Mouse (Mus musculus) C2C12 (cell line): ENCODE measurements around the gene Gm5134. TPM values are rescaled to one million over a fixed set of nuclear protein-coding genes. Genes with fewer than 3 reads are reported as not detected.

Experiments used
- H3K27me3 ChIP-seq: one replicate; pipeline ENCODE4 v1.6.1; 2011; ENCODE audit not compliant: control insufficient read depth, insufficient read depth, insufficient read length
- H3K36me3 ChIP-seq: one replicate; pipeline ENCODE4 v1.6.1; 2011; ENCODE audit not compliant: control insufficient read depth, insufficient read depth
- H3K4me3 ChIP-seq: one replicate; pipeline ENCODE4 v1.5.1; 2011; ENCODE audit warnings: mild to moderate bottlenecking, control low read depth; ENCODE audit not compliant: poor library complexity, insufficient read depth, severe bottlenecking
- H3K79me2 ChIP-seq: one replicate; pipeline ENCODE4 v1.6.1; 2011; ENCODE audit not compliant: control insufficient read depth, insufficient read depth
- H3K79me3 ChIP-seq: one replicate; pipeline ENCODE4 v1.6.1; 2011; ENCODE audit warnings: low read depth, control low read depth
- H3ac ChIP-seq: one replicate; pipeline ENCODE3; 2011; ENCODE audit warnings: low read depth; ENCODE audit not compliant: control insufficient read depth, insufficient read length
- CEBPB ChIP-seq: IDR thresholded peaks from one replicate; pipeline ENCODE4 v1.6.1; 2011; ENCODE audit warnings: low read depth, mild to moderate bottlenecking, control low read depth, moderate library complexity
- CTCF ChIP-seq: IDR thresholded peaks from one replicate; pipeline ENCODE4 v1.5.1; 2011; ENCODE audit not compliant: control insufficient read depth, insufficient read depth, insufficient read length
- FOSL1 ChIP-seq: IDR thresholded peaks from one replicate; pipeline ENCODE4 v1.8.0; 2011; ENCODE audit warnings: mild to moderate bottlenecking, low read length; ENCODE audit not compliant: poor library complexity, insufficient read depth, severe bottlenecking
- MAX ChIP-seq: IDR thresholded peaks from one replicate; pipeline ENCODE4 v1.6.1; 2011; ENCODE audit warnings: mild to moderate bottlenecking, control low read depth
- MYOD1 ChIP-seq: IDR thresholded peaks from one replicate; pipeline ENCODE4 v1.6.1; 2011; ENCODE audit warnings: low read depth; ENCODE audit not compliant: control insufficient read depth, insufficient read length
- MYOG ChIP-seq: IDR thresholded peaks from one replicate; pipeline ENCODE4 v1.6.1; 2011; ENCODE audit not compliant: control insufficient read depth, insufficient read length; ENCODE audit errors: extremely low read depth
- USF1 ChIP-seq: IDR thresholded peaks from one replicate; pipeline ENCODE4 v1.6.1; 2011; ENCODE audit warnings: low read depth, mild to moderate bottlenecking, control low read depth, moderate library complexity
- polyA plus RNA-seq: library from polyadenylated mRNA; unstranded; fragments of >200 nt; fragmentation: generic; extraction: Trizol; gene quantifications from one replicate; pipeline ENCODE4 v1.2.1, GENCODE M21; 2012; ENCODE audit warnings: missing spikeins

Gm5134 gene
- polyA plus RNA-seq, 1 experiment = not detected

- no peak for TF ChIP-seq CEBPB
- no peak for TF ChIP-seq MYOD1
- TF ChIP-seq MYOG = no peak
- no peak for TF ChIP-seq USF1
- no peak for TF ChIP-seq FOSL1
- TF ChIP-seq CTCF = no peak
- TF ChIP-seq MAX = no peak
- Histone ChIP-seq H3K4me3 (no peak overlapping the region), H3K36me3 (no peaks in the 10 kb centered on the region), H3K27me3 (peaks cover 29% of the 10 kb centered on the region), H3K79me3 (no peaks in the 10 kb centered on the region), H3K79me2 (no peaks in the 10 kb centered on the region), H3ac (no peak overlapping the region)
These were observed 41.1 kb downstream of the Gm5134 start for GRCm38 (mm10) chr10:75995463-75995862.

GRCm38 (mm10) chr10:75996315-75996714 is 42.0 kb downstream of the Gm5134 start:
- TF ChIP-seq CTCF = no peak
- no peak for TF ChIP-seq FOSL1
- TF ChIP-seq MYOD1 = no peak
- H3K79me3 ChIP-seq = no peaks in the 10 kb centered on the region
- no peaks in the 10 kb centered on the region for H3K36me3 ChIP-seq
- peaks cover 33% of the 10 kb centered on the region for H3K27me3 ChIP-seq
- H3K79me2 ChIP-seq = no peaks in the 10 kb centered on the region
- no peak overlapping the region for H3ac ChIP-seq
- no peak overlapping the region for H3K4me3 ChIP-seq

- H3ac ChIP-seq = no peak overlapping the region
- H3K79me3 ChIP-seq = no peaks in the 10 kb centered on the region
- TF ChIP-seq CEBPB (no peak), USF1 (no peak), CTCF (no peak), MYOG (no peak), FOSL1 (no peak), MYOD1 (no peak), MAX (no peak)
- H3K4me3 ChIP-seq = no peak overlapping the region
- no peaks in the 10 kb centered on the region for H3K79me2 ChIP-seq
- no peaks in the 10 kb centered on the region for H3K36me3 ChIP-seq
- peaks cover 14% of the 10 kb centered on the region for H3K27me3 ChIP-seq
These were observed 46.8 kb downstream of the Gm5134 start for GRCm38 (mm10) chr10:76001160-76001559.

GRCm38 (mm10) chr10:76002101-76002521 is 47.8 kb downstream of the Gm5134 start:
- no peaks in the 10 kb centered on the region for H3K79me3 ChIP-seq
- no peaks in the 10 kb centered on the region for H3K36me3 ChIP-seq
- no peak overlapping the region for H3ac ChIP-seq
- H3K27me3 ChIP-seq = peaks cover 10% of the 10 kb centered on the region
- no peaks in the 10 kb centered on the region for H3K79me2 ChIP-seq
- H3K4me3 ChIP-seq = no peak overlapping the region
- TF ChIP-seq MYOG = no peak
- no peak for TF ChIP-seq FOSL1
- TF ChIP-seq CEBPB = no peak
- TF ChIP-seq MYOD1 = no peak
- TF ChIP-seq CTCF = no peak
- no peak for TF ChIP-seq MAX
- TF ChIP-seq USF1 = no peak

- no peak for TF ChIP-seq FOSL1
- no peak for TF ChIP-seq CTCF
- TF ChIP-seq MAX = no peak
- TF ChIP-seq MYOG = no peak
- no peak for TF ChIP-seq CEBPB
- no peak for TF ChIP-seq MYOD1
- TF ChIP-seq USF1 = no peak
- H3K36me3 ChIP-seq = no peaks in the 10 kb centered on the region
These were observed 48.3 kb downstream of the Gm5134 start for GRCm38 (mm10) chr10:76002615-76003014.

GRCm38 (mm10) chr10:76003221-76003620 is 48.9 kb downstream of the Gm5134 start:
- no peak overlapping the region for H3K4me3 ChIP-seq
- no peaks in the 10 kb centered on the region for H3K36me3 ChIP-seq
- H3K79me2 ChIP-seq = no peaks in the 10 kb centered on the region
- TF ChIP-seq CTCF (no peak), MYOD1 (no peak), FOSL1 (no peak), CEBPB (no peak), USF1 (no peak), MYOG (no peak), MAX (no peak)
- no peaks in the 10 kb centered on the region for H3K79me3 ChIP-seq
- peaks cover 10% of the 10 kb centered on the region for H3K27me3 ChIP-seq
- H3ac ChIP-seq = no peak overlapping the region

More at GRCm38 (mm10) chr10:76002615-76003014, 48.3 kb downstream of the Gm5134 start:
- H3K4me3 ChIP-seq = no peak overlapping the region
- no peaks in the 10 kb centered on the region for H3K79me2 ChIP-seq
- H3K27me3 ChIP-seq = peaks cover 10% of the 10 kb centered on the region
- no peaks in the 10 kb centered on the region for H3K79me3 ChIP-seq
- H3ac ChIP-seq = no peak overlapping the region
